Comparison of ENCODE assay signal across 9 mouse cellular contexts in the genomic region with DNA sequence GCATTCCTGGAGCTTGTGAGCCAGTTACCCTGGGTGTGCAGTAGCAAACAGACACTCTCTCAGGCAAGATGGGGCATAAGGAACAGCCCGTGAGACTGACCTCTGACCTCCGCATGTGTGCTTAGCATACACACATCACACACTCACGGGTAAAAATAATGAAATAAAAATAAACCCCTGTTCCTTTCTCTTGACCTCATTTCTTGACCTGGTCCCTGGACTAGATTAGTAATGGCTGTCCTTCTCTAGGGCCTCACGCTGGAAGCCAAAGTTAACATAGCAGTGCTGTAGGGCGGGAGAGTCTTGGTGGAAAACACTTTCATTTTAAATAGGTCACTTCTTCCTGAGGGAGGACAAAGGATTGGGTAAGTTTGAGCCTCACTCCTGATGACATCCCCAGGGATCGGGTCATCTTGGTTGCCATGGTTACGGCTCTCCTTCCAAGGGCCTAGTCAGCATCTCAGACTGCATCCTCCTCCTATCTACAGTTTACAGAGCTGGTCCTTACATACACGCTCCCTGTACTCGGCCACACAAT. TPM values are rescaled to one million over a fixed set of nuclear protein-coding genes. Genes with fewer than 3 reads are reported as not detected.
A peak's percentile ranks its signal among the peaks of the same experiment; 100 is the strongest.
DNase-seq lines count a peak whose midpoint lies in the region; ATAC-seq and TF ChIP-seq lines count a peak whose summit lies in the region.
"Had no signal": no experiment of that assay in that cellular context is flagged by ENCODE, and none has a peak within 500 bp of the region (broad histone marks: within the 10 kb centered on the region; RNA-seq: fewer than 3 reads in every experiment).

No protein-coding gene starts in this region.

- no peak for TF ChIP-seq POLR2A in heart, adult 2 months (IDR thresholded peaks at IDR 0.05; ENCODE audit: insufficient read depth, low read depth, low read length)

- H3K4me2 ChIP-seq in heart, embryonic 11.5 days = no peak overlapping the region
- H3K4me2 ChIP-seq in hindbrain, postnatal 0 days (ENCODE audit: low read depth, low read length) = no peak overlapping the region

- H3K27ac ChIP-seq in heart, adult 2 months = peak overlapping the region; percentile 54
- H3K27ac ChIP-seq in heart, embryonic 11.5 days (ENCODE audit: low read depth, low read length) = no peak overlapping the region
- peak overlapping the region; percentile 62 for H3K27ac ChIP-seq in hindbrain, postnatal 0 days

- no peaks in the 10 kb centered on the region for H3K27me3 ChIP-seq in heart, adult 2 months (ENCODE audit: control insufficient read depth, insufficient read depth, low read length)
- no peaks in the 10 kb centered on the region for H3K27me3 ChIP-seq in heart, embryonic 11.5 days (ENCODE audit: control insufficient read depth, insufficient read depth, low read length)
- H3K27me3 ChIP-seq in hindbrain, postnatal 0 days (ENCODE audit: insufficient read depth, low read length) = no peaks in the 10 kb centered on the region

- H3K4me1 ChIP-seq in heart, adult 2 months (ENCODE audit: control insufficient read depth, insufficient read depth, low read length) = peaks cover 6% of the 10 kb centered on the region
- peaks cover 15% of the 10 kb centered on the region for H3K4me1 ChIP-seq in heart, embryonic 11.5 days (ENCODE audit: control insufficient read depth, insufficient read depth, low read length)
- peaks cover 4% of the 10 kb centered on the region for H3K4me1 ChIP-seq in hindbrain, postnatal 0 days (ENCODE audit: insufficient read depth, low read length)

- intact Hi-C loops in heart, adult 2 months (cut with DNase I) = no loop called here

- DNase-seq in heart, adult 2 months = peak; percentile 42 to 59
- DNase-seq in embryo, embryonic 11 days = peak; percentile 72
- peak; percentile 84 for DNase-seq in hindbrain, postnatal 0 days (ENCODE audit: low spot score)
- DNase-seq in retina, adult 2 months (ENCODE audit: low read depth, low spot score) = peak; percentile 13
- no peak for DNase-seq in urinary bladder, adult 2 months (ENCODE audit: low spot score)
- no peak for DNase-seq in kidney, postnatal 10 days
- DNase-seq in lung, adult 18-20 months = no peak
- DNase-seq: lung, postnatal 4 days had no signal

- no peak overlapping the region for H3K4me3 ChIP-seq in heart, adult 2 months
- H3K4me3 ChIP-seq in heart, embryonic 11.5 days (ENCODE audit: low read depth, low read length) = no peak overlapping the region
- H3K4me3 ChIP-seq in hindbrain, postnatal 0 days (ENCODE audit: low read length) = no peak overlapping the region

- no peaks in the 10 kb centered on the region for H3K79me2 ChIP-seq in heart, adult 2 months (replicated peaks; ENCODE audit: control insufficient read depth, insufficient read depth, low read length)

- no peak overlapping the region for H3K9ac ChIP-seq in heart, adult 2 months (ENCODE audit: low read depth, low read length)
- H3K9ac ChIP-seq in heart, embryonic 11.5 days (ENCODE audit: low read depth, low read length) = no peak overlapping the region
- H3K9ac ChIP-seq in hindbrain, postnatal 0 days (replicated peaks; ENCODE audit: low read length) = peak overlapping the region; percentile 17; the same call in 1 of the 2 replicates

- WGBS in heart, adult 2 months = 57% methylated on average over 9 of the region's 9 CpGs
- 56% methylated on average over 9 of the region's 9 CpGs for WGBS in heart, embryonic 11.5 days (ENCODE audit: insufficient replicate concordance)
- WGBS in hindbrain, postnatal 0 days = 38% methylated on average over 9 of the region's 9 CpGs

- no peak for TF ChIP-seq CTCF in heart, adult 2 months (IDR thresholded peaks at IDR 0.05)
- no peak for TF ChIP-seq CTCF in hindbrain, postnatal 0 days (IDR thresholded peaks at IDR 0.05; ENCODE audit: low read depth)

- no peaks in the 10 kb centered on the region for H3K9me3 ChIP-seq in heart, embryonic 11.5 days (replicated peaks; ENCODE audit: control insufficient read depth, low read length)
- H3K9me3 ChIP-seq in hindbrain, postnatal 0 days (ENCODE audit: low read length) = no peaks in the 10 kb centered on the region

- H3K36me3 ChIP-seq in heart, adult 2 months (ENCODE audit: control insufficient read depth, insufficient read depth, low read length) = no peaks in the 10 kb centered on the region
- H3K36me3 ChIP-seq in heart, embryonic 11.5 days (ENCODE audit: control insufficient read depth, insufficient read depth, low read length) = no peaks in the 10 kb centered on the region
- H3K36me3 ChIP-seq in hindbrain, postnatal 0 days (ENCODE audit: insufficient read depth, low read length) = no peaks in the 10 kb centered on the region

- ATAC-seq in heart, embryonic 11.5 days (replicated peaks; ENCODE audit: insufficient number of reproducible peaks, low FRiP score, low TSS enrichment) = no peak
- peak; percentile 83 for ATAC-seq in hindbrain, postnatal 0 days

- no peak for TF ChIP-seq EP300 in heart, adult 2 months (IDR thresholded peaks at IDR 0.05; ENCODE audit: insufficient read depth, low read depth, low read length)

RNA-seq across cellular contexts. Expression of a gene that starts 59.4 kb away (rescaled TPM):
- 10 to 100 TPM; 22.1 to 44.1 TPM for total RNA-seq in heart, adult 2 months (2021)
- 21.3 and 22.5 TPM in 2 replicates for polyA plus RNA-seq in heart, adult 2 months (2012; rRNA removed)
- 17.0 and 20.7 TPM in 2 replicates for polyA plus RNA-seq in heart, embryonic 11.5 days (2014; fragmentation: Nextera tagmentation; extraction: Ambion mirVana)
- total RNA-seq in hindbrain, postnatal 0 days (2014; rRNA removed) = 32.4 and 38.8 TPM in 2 replicates
- polyA plus RNA-seq in hindbrain, postnatal 0 days (2015; fragmentation: Nextera tagmentation; extraction: Ambion mirVana) = 22.2 and 23.2 TPM in 2 replicates
- polyA plus RNA-seq in urinary bladder, adult 2 months (2012; rRNA removed) = 29.8 and 36.1 TPM in 2 replicates

Comparison
In these comparisons a context has a peak if more than half of its experiments do, and no peak if none do; other contexts are left out.
1. DNase-seq: peak in heart, adult 2 months (2 of 2), embryo, embryonic 11 days (single experiment), hindbrain, postnatal 0 days (single experiment) and retina, adult 2 months (single experiment); none in urinary bladder, adult 2 months (single experiment), kidney, postnatal 10 days (single experiment) and lung, adult 18-20 months (0 of 2).